Comparison of ENCODE assay signal across 24 mouse cellular contexts in genomic region chr12:81002841-81003635, GRCm38 (mm10). TPM values are rescaled to one million over a fixed set of nuclear protein-coding genes. Genes with fewer than 3 reads are reported as not detected.
DNase-seq lines count a peak whose midpoint lies in the region; ATAC-seq lines count a peak whose summit lies in the region.
"Had no signal": no experiment of that assay in that cellular context is flagged by ENCODE, and none has a peak within 500 bp of the region (broad histone marks: within the 10 kb centered on the region; RNA-seq: fewer than 3 reads in every experiment).

No protein-coding gene starts in this region.

- H3K9ac ChIP-seq in heart, embryonic 11.5 days (ENCODE audit: low read depth, low read length): no peak overlapping the region
- no peak overlapping the region for H3K9ac ChIP-seq in embryonic facial prominence, embryonic 11.5 days (replicated peaks; ENCODE audit: low read length)
- no peak overlapping the region for H3K9ac ChIP-seq in forebrain, embryonic 16.5 days (replicated peaks; ENCODE audit: low read depth, low read length)
- no peak overlapping the region for H3K9ac ChIP-seq in midbrain, embryonic 15.5 days
- H3K9ac ChIP-seq: heart, embryonic 13.5 days; liver, embryonic 14.5 days; neural tube, embryonic 12.5 days had no signal

- 50% methylated on average over 13 of the region's 13 CpGs for WGBS in heart, embryonic 10.5 days
- WGBS in heart, embryonic 11.5 days (ENCODE audit: insufficient replicate concordance): 51% methylated on average over 13 of the region's 13 CpGs
- WGBS in embryonic facial prominence, embryonic 11.5 days: 12% methylated on average over 13 of the region's 13 CpGs
- WGBS in forebrain, embryonic 16.5 days: 4% methylated on average over 13 of the region's 13 CpGs
- 28% methylated on average over 13 of the region's 13 CpGs for WGBS in midbrain, embryonic 15.5 days

- intact Hi-C loops in left cerebral cortex, postnatal 14 days (cut with DNase I): no loop called here

- H3K27ac ChIP-seq in heart, embryonic 10.5 days: no peak overlapping the region
- H3K27ac ChIP-seq in heart, embryonic 11.5 days (ENCODE audit: low read depth, low read length): no peak overlapping the region
- no peak overlapping the region for H3K27ac ChIP-seq in embryonic facial prominence, embryonic 11.5 days (replicated peaks; ENCODE audit: low read depth, low read length)
- no peak overlapping the region for H3K27ac ChIP-seq in forebrain, embryonic 16.5 days (ENCODE audit: low read length)
- H3K27ac ChIP-seq in midbrain, embryonic 15.5 days: no peak overlapping the region
- H3K27ac ChIP-seq: heart, embryonic 13.5 days; liver, embryonic 14.5 days; neural tube, embryonic 12.5 days had no signal

- peak; percentile 43 for DNase-seq in heart, embryonic 10.5 days (ENCODE audit: low spot score)
- peak; percentile 56 for DNase-seq in embryonic facial prominence, embryonic 11.5 days (ENCODE audit: low spot score)
- DNase-seq in mesoderm, embryonic 11.5 days (ENCODE audit: low read depth, low spot score): peak; percentile 23
- no peak for DNase-seq in ovary, postnatal 36 days (ENCODE audit: low spot score)
- no peak for DNase-seq in left cerebral cortex, postnatal 14 days (ENCODE audit: low spot score in 2 of 2)
- DNase-seq: cerebellum, adult 11 months; cerebellum, postnatal 36 days; gastrocnemius, postnatal 25 days; heart, postnatal 36 days; kidney, postnatal 4 days; left cerebral cortex, postnatal 4 days; thymus, postnatal 4 days had no signal

- H3K27me3 ChIP-seq in heart, embryonic 10.5 days (ENCODE audit: insufficient read depth, poor library complexity, severe bottlenecking): peaks cover 26% of the 10 kb centered on the region
- H3K27me3 ChIP-seq in heart, embryonic 11.5 days (ENCODE audit: control insufficient read depth, insufficient read depth, low read length): peaks cover 17% of the 10 kb centered on the region
- no peaks in the 10 kb centered on the region for H3K27me3 ChIP-seq in embryonic facial prominence, embryonic 11.5 days (ENCODE audit: control insufficient read depth, insufficient read depth, low read length)
- H3K27me3 ChIP-seq in forebrain, embryonic 16.5 days (replicated peaks; ENCODE audit: control insufficient read depth, insufficient read depth, low read length): peaks cover 14% of the 10 kb centered on the region
- no peaks in the 10 kb centered on the region for H3K27me3 ChIP-seq in midbrain, embryonic 15.5 days (replicated peaks)
- H3K27me3 ChIP-seq: CH12.LX; neural tube, embryonic 12.5 days had no signal

- H3K4me1 ChIP-seq in heart, embryonic 10.5 days: peaks cover 8% of the 10 kb centered on the region
- no peaks in the 10 kb centered on the region for H3K4me1 ChIP-seq in heart, embryonic 11.5 days (ENCODE audit: control insufficient read depth, insufficient read depth, low read length)
- H3K4me1 ChIP-seq in embryonic facial prominence, embryonic 11.5 days (ENCODE audit: control insufficient read depth, insufficient read depth, low read length): peaks cover 3% of the 10 kb centered on the region
- H3K4me1 ChIP-seq in forebrain, embryonic 16.5 days (replicated peaks; ENCODE audit: control insufficient read depth, insufficient read depth, low read length): peaks cover 17% of the 10 kb centered on the region
- H3K4me1 ChIP-seq in midbrain, embryonic 15.5 days: peaks cover 7% of the 10 kb centered on the region

- no peaks in the 10 kb centered on the region for H3K36me3 ChIP-seq in heart, embryonic 10.5 days
- no peaks in the 10 kb centered on the region for H3K36me3 ChIP-seq in heart, embryonic 11.5 days (ENCODE audit: control insufficient read depth, insufficient read depth, low read length)
- H3K36me3 ChIP-seq in embryonic facial prominence, embryonic 11.5 days (replicated peaks; ENCODE audit: control insufficient read depth, insufficient read depth, low read depth, low read length): no peaks in the 10 kb centered on the region
- H3K36me3 ChIP-seq in forebrain, embryonic 16.5 days (ENCODE audit: control insufficient read depth, insufficient read depth): no peaks in the 10 kb centered on the region
- H3K36me3 ChIP-seq in midbrain, embryonic 15.5 days (replicated peaks): no peaks in the 10 kb centered on the region
- H3K36me3 ChIP-seq: heart, embryonic 13.5 days; neural tube, embryonic 12.5 days had no signal

- H3K4me2 ChIP-seq in heart, embryonic 11.5 days: no peak overlapping the region
- H3K4me2 ChIP-seq in embryonic facial prominence, embryonic 11.5 days (ENCODE audit: low read depth, low read length): no peak overlapping the region
- H3K4me2 ChIP-seq in forebrain, embryonic 16.5 days (ENCODE audit: low read length): no peak overlapping the region
- no peak overlapping the region for H3K4me2 ChIP-seq in midbrain, embryonic 15.5 days
- H3K4me2 ChIP-seq: heart, embryonic 13.5 days; neural tube, embryonic 12.5 days had no signal

- no peaks in the 10 kb centered on the region for H3K9me3 ChIP-seq in heart, embryonic 10.5 days
- H3K9me3 ChIP-seq in heart, embryonic 11.5 days (replicated peaks; ENCODE audit: control insufficient read depth, low read length): no peaks in the 10 kb centered on the region
- no peaks in the 10 kb centered on the region for H3K9me3 ChIP-seq in embryonic facial prominence, embryonic 11.5 days (replicated peaks; ENCODE audit: control insufficient read depth, low read length)
- H3K9me3 ChIP-seq in forebrain, embryonic 16.5 days (ENCODE audit: control insufficient read depth, low read length): no peaks in the 10 kb centered on the region
- no peaks in the 10 kb centered on the region for H3K9me3 ChIP-seq in midbrain, embryonic 15.5 days
- H3K9me3 ChIP-seq: heart, embryonic 13.5 days; neural tube, embryonic 12.5 days had no signal

- no peak overlapping the region for H3K4me3 ChIP-seq in heart, embryonic 10.5 days
- no peak overlapping the region for H3K4me3 ChIP-seq in heart, embryonic 11.5 days (ENCODE audit: low read depth, low read length)
- no peak overlapping the region for H3K4me3 ChIP-seq in embryonic facial prominence, embryonic 11.5 days (ENCODE audit: low read depth, low read length)
- no peak overlapping the region for H3K4me3 ChIP-seq in forebrain, embryonic 16.5 days (replicated peaks; ENCODE audit: low read length)
- H3K4me3 ChIP-seq in midbrain, embryonic 15.5 days: no peak overlapping the region
- H3K4me3 ChIP-seq: heart, embryonic 13.5 days; neural tube, embryonic 12.5 days had no signal

- no peak for ATAC-seq in heart, embryonic 11.5 days (replicated peaks; ENCODE audit: insufficient number of reproducible peaks, low FRiP score, low TSS enrichment)
- ATAC-seq in embryonic facial prominence, embryonic 11.5 days (replicated peaks; ENCODE audit: insufficient number of reproducible peaks, low FRiP score, low TSS enrichment, low read depth): no peak
- peak; percentile 85 for ATAC-seq in forebrain, embryonic 16.5 days
- no peak for ATAC-seq in midbrain, embryonic 15.5 days (replicated peaks)
- ATAC-seq: inflammation-experienced regulatory T-cells, adult 6 months; lung, postnatal 0 days had no signal

RNA-seq across cellular contexts. Expression of gene Smoc1, which starts 23.6 kb away (rescaled TPM):
- 4.3 and 6.2 TPM in 2 replicates for polyA plus RNA-seq in heart, embryonic 10.5 days (2016; fragmentation: Nextera tagmentation; extraction: Ambion mirVana)
- 1.5 and 2.9 TPM in 2 replicates for polyA plus RNA-seq in heart, embryonic 11.5 days (2014; fragmentation: Nextera tagmentation; extraction: Ambion mirVana)
- 13.2 and 15.5 TPM in 2 replicates for polyA plus RNA-seq in embryonic facial prominence, embryonic 11.5 days (2014; fragmentation: Nextera tagmentation; extraction: Ambion mirVana)
- 12.8 and 13.2 TPM in 2 replicates for polyA plus RNA-seq in forebrain, embryonic 16.5 days (2015; fragmentation: Nextera tagmentation; extraction: Ambion mirVana)
- 27.8 and 29.9 TPM in 2 replicates for polyA plus RNA-seq in midbrain, embryonic 15.5 days (2015; fragmentation: Nextera tagmentation; extraction: Ambion mirVana)
- 1 to 10 TPM; 6.3 to 9.0 TPM for total RNA-seq in left cerebral cortex, postnatal 14 days (2021)

RNA-seq across cellular contexts. Expression of gene Slc10a1, which starts 34.5 kb away (rescaled TPM):
- 0.55 and 0.58 TPM in 2 replicates for polyA plus RNA-seq in heart, embryonic 10.5 days (2016; fragmentation: Nextera tagmentation; extraction: Ambion mirVana)
- 0.18 and 0.87 TPM in 2 replicates for polyA plus RNA-seq in heart, embryonic 11.5 days (2014; fragmentation: Nextera tagmentation; extraction: Ambion mirVana)
- polyA plus RNA-seq in embryonic facial prominence, embryonic 11.5 days (2014; fragmentation: Nextera tagmentation; extraction: Ambion mirVana): 0.20 TPM in 1 of 2 replicates, not detected in the other
- polyA plus RNA-seq in forebrain, embryonic 16.5 days (2015; fragmentation: Nextera tagmentation; extraction: Ambion mirVana): 0.39 and 0.58 TPM in 2 replicates
- polyA plus RNA-seq in midbrain, embryonic 15.5 days (2015; fragmentation: Nextera tagmentation; extraction: Ambion mirVana): 0.50 and 0.66 TPM in 2 replicates
- total RNA-seq in left cerebral cortex, postnatal 14 days (2021): not detected
- total RNA-seq: adrenal gland, adult 18-20 months; gastrocnemius, postnatal 25 days; heart, postnatal 36 days; layer of hippocampus, postnatal 25 days; left cerebral cortex, postnatal 4 days; megakaryocyte, adult 5-6 weeks had no signal

RNA-seq across cellular contexts. Expression of gene Srsf5, which starts 57.7 kb away (rescaled TPM):
- 386 and 404 TPM in 2 replicates for polyA plus RNA-seq in heart, embryonic 10.5 days (2016; fragmentation: Nextera tagmentation; extraction: Ambion mirVana)
- 215 and 316 TPM in 2 replicates for polyA plus RNA-seq in heart, embryonic 11.5 days (2014; fragmentation: Nextera tagmentation; extraction: Ambion mirVana)
- polyA plus RNA-seq in embryonic facial prominence, embryonic 11.5 days (2014; fragmentation: Nextera tagmentation; extraction: Ambion mirVana): 456 and 458 TPM in 2 replicates
- polyA plus RNA-seq in forebrain, embryonic 16.5 days (2015; fragmentation: Nextera tagmentation; extraction: Ambion mirVana): 478 and 525 TPM in 2 replicates
- 404 and 430 TPM in 2 replicates for polyA plus RNA-seq in midbrain, embryonic 15.5 days (2015; fragmentation: Nextera tagmentation; extraction: Ambion mirVana)
- total RNA-seq in left cerebral cortex, postnatal 14 days (2021): 100 to 1,000 TPM; 314 to 326 TPM

Comparison
In these comparisons a context has a peak if more than half of its experiments do, and no peak if none do; other contexts are left out.
1. DNase-seq: peak in heart, embryonic 10.5 days (single experiment), embryonic facial prominence, embryonic 11.5 days (single experiment) and mesoderm, embryonic 11.5 days (single experiment); none in ovary, postnatal 36 days (single experiment) and left cerebral cortex, postnatal 14 days (0 of 2).